Mouse (Mus musculus) liver, adult 2 months (tissue): ENCODE results near the gene Otub2.

Experiments
- CTCF ChIP-seq: fragments of 200-500 bp; IDR thresholded peaks from 2 replicates; pipeline ENCODE4 v1.5.1; 2011; ENCODE audit warnings: low read depth, low read length, control low read depth
- POLR2A ChIP-seq: fragments of 200-500 bp; IDR thresholded peaks from 2 replicates; pipeline ENCODE4 v1.6.1; 2011; ENCODE audit warnings: low read length, control low read depth; ENCODE audit not compliant: insufficient read depth; ENCODE audit errors: extremely low read depth

GRCm38 (mm10) chr12:103373530-103374236 is 14.8 kb upstream of the Otub2 start:
- no peak for TF ChIP-seq POLR2A
- no peak for TF ChIP-seq CTCF
